Mouse (Mus musculus): ENCODE results near the gene Tubg2.
A peak's percentile ranks its signal among the peaks of the same experiment; 100 is the strongest.

GRCm38 (mm10) chr11:101200986-101201385 lies 45.3 kb downstream of the Tubg2 start:
- TF ChIP-seq CTCF (IDR thresholded peaks at IDR 0.05; ENCODE audit: extremely low read depth, insufficient read length, insufficient replicate concordance, low read depth, low read length) (peak; percentile 67; the same call in 1 of the 2 replicates), POLR2A (IDR thresholded peaks at IDR 0.05; ENCODE audit: low read depth, low read length) (no peak)
